Mouse (Mus musculus) neural tube, embryonic 12.5 days (tissue): Measurements from ENCODE around the gene Cenpx. TPM values are rescaled to one million over a fixed set of nuclear protein-coding genes. Genes with fewer than 3 reads are reported as not detected.
"Not testable (repeated sequence)": the region's sequence is repeated elsewhere in the genome, so short reads cannot be mapped to it uniquely, and the experiment has no call there.

Source experiments
- ATAC-seq: fragments of 200-750 bp; cut with Nextera tagmentation; 2 replicates; pipeline ENCODE4 v1.8.0; 2017; ENCODE audit warnings: low read depth, mild to moderate bottlenecking, moderate TSS enrichment, moderate library complexity; ENCODE audit not compliant: low FRiP score
- H3K27ac ChIP-seq: fragments of 300-500 bp; sonication (generic); 2 replicates; pipeline ENCODE4 v1.5.1; 2016
- H3K27me3 ChIP-seq: fragments of 300-500 bp; sonication (generic); replicated peaks from 2 replicates; pipeline ENCODE4 v1.6.1; 2016; ENCODE audit warnings: mild to moderate bottlenecking
- H3K36me3 ChIP-seq: fragments of 300-500 bp; sonication (generic); 2 replicates; pipeline ENCODE4 v1.6.1; 2016; ENCODE audit warnings: mild to moderate bottlenecking
- H3K4me1 ChIP-seq: fragments of 300-500 bp; sonication (generic); 2 replicates; pipeline ENCODE4 v1.6.1; 2016
- H3K4me2 ChIP-seq: fragments of 300-500 bp; sonication (generic); replicated peaks from 2 replicates; pipeline ENCODE4 v1.6.1; 2016; ENCODE audit warnings: mild to moderate bottlenecking
- H3K4me3 ChIP-seq: fragments of 300-500 bp; sonication (generic); 2 replicates; pipeline ENCODE4 v1.5.1; 2016
- H3K9ac ChIP-seq: fragments of 300-500 bp; sonication (generic); 2 replicates; pipeline ENCODE4 v1.6.1; 2016; ENCODE audit warnings: mild to moderate bottlenecking
- H3K9me3 ChIP-seq: fragments of 300-500 bp; sonication (generic); 2 replicates; pipeline ENCODE4 v1.6.1; 2016; ENCODE audit warnings: mild to moderate bottlenecking
- WGBS: fragments of 180-500 bp; shearing (Covaris S2); methylation state at CpG from one replicate; pipeline ENCODE4 v1.1.7; 2016; 5-methylcytosine and 5-hydroxymethylcytosine counted together
- polyA plus RNA-seq: library from polyadenylated mRNA; unstranded; fragments of >200 nt; fragmentation: Nextera tagmentation; extraction: Ambion mirVana; gene quantifications from 2 replicates; pipeline ENCODE4 v1.2.1, GENCODE M21; 2016

Cenpx gene
- 108 and 114 TPM in 2 replicates for polyA plus RNA-seq

DNA sequence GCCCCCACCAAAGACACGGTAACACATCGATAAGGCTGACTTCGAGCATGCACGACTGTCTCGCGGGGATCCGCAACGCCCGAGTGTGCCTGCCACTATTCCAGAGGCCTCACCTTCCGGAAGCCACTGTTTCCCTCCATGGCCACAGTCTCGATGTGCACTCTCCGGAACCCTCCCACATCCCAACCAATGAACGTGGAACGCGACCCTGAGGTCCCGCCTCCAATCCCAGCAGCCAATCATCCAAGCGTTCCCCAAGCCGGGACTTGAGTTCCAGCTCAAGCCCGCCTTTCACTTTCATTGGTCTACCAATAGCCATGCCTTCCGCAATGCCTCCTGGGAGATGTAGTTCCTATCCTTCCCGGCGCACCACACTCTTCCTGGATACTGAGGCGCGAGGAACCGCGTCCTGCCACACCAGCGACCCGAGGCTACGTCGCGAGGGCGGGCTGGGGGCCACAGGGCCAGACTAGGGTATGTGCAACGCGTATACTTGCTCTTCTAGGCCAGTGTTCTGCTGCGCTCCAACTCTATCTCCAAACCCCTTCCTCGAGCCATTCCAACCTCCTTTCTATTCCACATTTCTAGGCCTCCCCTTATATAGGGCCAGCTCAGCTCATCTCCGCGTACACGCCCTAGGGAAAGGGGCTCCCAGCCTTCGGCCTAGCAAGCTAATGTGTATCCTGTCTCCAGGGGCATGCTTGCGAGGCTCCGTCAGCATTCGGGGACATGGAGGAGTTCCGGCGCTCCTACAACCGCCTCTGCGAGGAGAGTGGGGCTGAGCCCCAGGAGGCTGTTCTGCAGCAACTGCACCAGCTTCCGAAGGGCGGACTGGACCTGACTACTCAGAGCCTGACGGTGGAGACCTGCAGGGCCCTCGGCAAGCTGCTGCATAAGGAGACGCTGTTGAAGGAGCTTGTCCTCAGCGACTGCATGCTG is at the start of gene Cenpx, which contains the start of gene Lrrc45:
Gene Cenpx, minus strand, starts transcription at position 159 of the 939 bp plus-strand sequence.
Gene Lrrc45, plus strand, starts transcription at position 346 of the 939 bp plus-strand sequence.
- peak; percentile 96 for ATAC-seq
- Histone ChIP-seq H3K27me3 (no peaks in the 10 kb centered on the region), H3K4me1 (peaks cover 38% of the 10 kb centered on the region), H3K4me2 (peak within 1 kb of the TSS; percentile 98), H3K9ac (peak within 1 kb of the TSS; percentile 67), H3K27ac (peak within 1 kb of the TSS; percentile 50), H3K9me3 (no peaks in the 10 kb centered on the region), H3K36me3 (peaks cover 38% of the 10 kb centered on the region), H3K4me3 (peak within 1 kb of the TSS; percentile 60)
- 2% methylated on average over 53 of the region's 53 CpGs for WGBS

DNA sequence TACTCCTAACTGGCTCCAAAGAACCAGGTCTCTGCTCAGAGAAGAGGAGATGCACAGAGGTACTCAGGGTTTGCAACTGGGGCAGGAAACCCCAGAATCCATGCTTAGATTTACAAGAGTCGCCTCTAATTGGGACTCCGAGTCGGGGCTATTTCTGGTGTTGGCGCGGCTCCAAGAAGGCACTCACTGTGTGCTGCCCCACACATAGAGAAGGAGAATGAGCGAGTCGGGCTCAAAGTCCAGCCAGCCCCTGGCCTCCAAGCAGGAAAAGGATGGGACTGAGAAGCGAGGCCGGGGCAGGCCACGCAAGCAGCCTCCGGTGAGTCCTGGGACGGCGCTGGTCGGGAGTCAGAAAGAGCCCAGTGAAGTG is 49.1 kb upstream of the Cenpx start, which contains the start of gene Hmga1b:
Gene Hmga1b, plus strand, starts transcription at position 123 of the 370 bp plus-strand sequence.
- ATAC-seq, H3K4me1 ChIP-seq, H3K9ac ChIP-seq, H3K27me3 ChIP-seq, H3K4me3 ChIP-seq, H3K36me3 ChIP-seq, H3K27ac ChIP-seq: not testable (repeated sequence)
- peak within 1 kb of the TSS; percentile 31 for H3K4me2 ChIP-seq
- peaks cover 13% of the 10 kb centered on the region for H3K9me3 ChIP-seq
- 27% methylated on average over 14 of the region's 14 CpGs for WGBS

DNA sequence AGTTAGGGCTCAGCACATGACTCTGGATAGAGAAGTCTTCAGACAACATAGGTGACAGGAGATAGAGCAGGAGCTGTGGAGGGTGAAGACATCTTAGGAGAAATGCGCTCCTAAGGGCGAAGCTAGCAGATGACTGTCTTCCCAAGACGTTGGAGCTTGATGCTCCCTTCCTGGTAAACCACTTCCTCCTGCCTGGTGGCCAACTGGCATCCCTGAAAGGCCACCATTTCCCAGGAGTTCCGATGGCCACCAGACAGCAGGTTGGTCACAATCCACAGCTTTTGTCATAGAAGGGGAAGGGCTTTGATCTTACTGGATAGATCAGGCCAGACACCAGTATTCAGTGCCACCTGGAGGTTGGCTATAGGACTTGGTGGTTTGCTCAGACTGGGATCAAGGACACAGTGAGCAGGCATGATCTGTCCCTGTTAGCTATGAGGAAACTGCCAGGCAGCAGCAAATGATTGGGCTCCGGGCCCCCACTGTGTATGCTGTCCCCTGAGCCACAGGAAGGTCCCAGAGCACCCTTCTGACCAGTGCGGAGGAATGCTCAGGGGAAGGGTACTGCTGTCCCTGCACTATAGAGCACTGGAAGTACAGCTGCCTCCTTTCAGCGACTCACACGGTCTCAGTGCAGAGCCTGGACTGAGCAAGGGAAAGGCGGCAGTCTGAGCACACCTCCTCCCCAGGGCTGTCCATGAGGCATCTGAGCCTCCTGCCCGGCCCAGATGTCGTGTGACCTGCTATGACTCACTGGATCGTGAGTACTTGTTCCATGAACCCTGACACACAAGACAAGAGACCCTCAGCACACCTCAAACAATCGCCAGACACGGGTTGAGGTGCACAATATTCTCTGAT is 48.5 kb upstream of the Cenpx start:
- WGBS = 73% methylated on average over 14 of the region's 14 CpGs
- peaks cover 9% of the 10 kb centered on the region; the same call in 1 of the 2 replicates for H3K27me3 ChIP-seq
- no peak for ATAC-seq
- no peaks in the 10 kb centered on the region for H3K4me1 ChIP-seq
- no peak overlapping the region for H3K9ac ChIP-seq
- H3K4me2 ChIP-seq = peak overlapping the region; percentile 31; the same call in 1 of the 2 replicates
- H3K36me3 ChIP-seq = no peaks in the 10 kb centered on the region
- H3K27ac ChIP-seq = no peak overlapping the region
- no peak overlapping the region for H3K4me3 ChIP-seq
- H3K9me3 ChIP-seq = peaks cover 15% of the 10 kb centered on the region

GRCm38 (mm10) chr11:120760236-120760635 is 46.7 kb upstream of the Cenpx start:
- no peak for ATAC-seq
- no peaks in the 10 kb centered on the region for H3K36me3 ChIP-seq
- H3K4me2 ChIP-seq = no peak overlapping the region
- H3K4me1 ChIP-seq = no peaks in the 10 kb centered on the region
- 92% methylated on average over 9 of the region's 9 CpGs for WGBS
- H3K27me3 ChIP-seq = peaks cover 9% of the 10 kb centered on the region; the same call in 1 of the 2 replicates
- no peak overlapping the region for H3K4me3 ChIP-seq
- no peak overlapping the region for H3K27ac ChIP-seq
- H3K9me3 ChIP-seq = peaks cover 15% of the 10 kb centered on the region
- H3K9ac ChIP-seq = no peak overlapping the region

DNA sequence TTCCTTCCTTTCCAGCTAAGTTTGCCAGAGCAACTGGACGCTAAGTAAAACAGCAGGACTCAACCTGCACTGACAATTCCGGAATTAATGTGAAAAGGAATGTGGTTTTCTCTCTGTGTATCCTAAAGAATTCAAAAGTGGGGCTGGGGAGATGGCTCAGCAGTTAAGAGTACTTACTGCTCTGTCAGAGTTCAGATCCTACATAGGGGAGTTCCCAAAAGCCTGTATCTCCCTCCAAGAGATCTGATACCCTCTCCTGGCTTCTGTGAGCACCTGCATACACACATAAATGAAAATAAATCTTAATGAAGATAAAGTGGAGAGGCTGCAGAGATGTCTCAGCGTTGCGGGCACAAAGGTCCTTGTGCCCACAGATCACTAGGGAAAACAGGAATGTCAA is 38.1 kb upstream of the Cenpx start:
- no peak overlapping the region for H3K9ac ChIP-seq
- H3K4me1 ChIP-seq = no peaks in the 10 kb centered on the region
- no peaks in the 10 kb centered on the region for H3K36me3 ChIP-seq
- no peak overlapping the region for H3K27ac ChIP-seq
- 76% methylated on average over 4 of the region's 4 CpGs for WGBS
- H3K4me3 ChIP-seq = no peak overlapping the region
- no peak overlapping the region for H3K4me2 ChIP-seq
- H3K9me3 ChIP-seq = no peaks in the 10 kb centered on the region
- ATAC-seq = no peak
- no peaks in the 10 kb centered on the region for H3K27me3 ChIP-seq

DNA sequence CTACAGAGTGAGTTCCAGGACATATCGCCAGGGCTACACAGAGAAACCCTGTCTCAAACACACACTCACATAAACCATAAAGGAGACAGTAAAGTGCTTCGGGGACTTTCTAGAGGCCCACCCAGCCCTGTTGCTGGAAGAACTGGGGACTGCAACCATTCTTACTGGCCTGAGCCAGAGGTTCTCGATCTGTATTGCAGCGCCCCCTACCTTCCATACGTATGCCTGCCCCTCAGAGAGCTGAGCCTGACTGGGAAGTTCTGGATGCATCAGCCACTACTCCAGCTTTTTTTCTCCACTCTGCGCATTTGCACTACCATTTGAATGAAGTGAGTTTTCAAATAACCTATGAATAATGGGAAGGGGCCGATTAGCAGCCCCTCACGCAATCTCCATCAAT is 35.9 kb upstream of the Cenpx start:
- no peak overlapping the region for H3K9ac ChIP-seq
- no peaks in the 10 kb centered on the region for H3K27me3 ChIP-seq
- no peaks in the 10 kb centered on the region for H3K4me1 ChIP-seq
- H3K9me3 ChIP-seq = no peaks in the 10 kb centered on the region
- ATAC-seq = no peak
- H3K4me3 ChIP-seq = no peak overlapping the region
- H3K27ac ChIP-seq = no peak overlapping the region
- no peak overlapping the region for H3K4me2 ChIP-seq
- WGBS = 64% methylated on average over 8 of the region's 8 CpGs
- no peaks in the 10 kb centered on the region for H3K36me3 ChIP-seq

DNA sequence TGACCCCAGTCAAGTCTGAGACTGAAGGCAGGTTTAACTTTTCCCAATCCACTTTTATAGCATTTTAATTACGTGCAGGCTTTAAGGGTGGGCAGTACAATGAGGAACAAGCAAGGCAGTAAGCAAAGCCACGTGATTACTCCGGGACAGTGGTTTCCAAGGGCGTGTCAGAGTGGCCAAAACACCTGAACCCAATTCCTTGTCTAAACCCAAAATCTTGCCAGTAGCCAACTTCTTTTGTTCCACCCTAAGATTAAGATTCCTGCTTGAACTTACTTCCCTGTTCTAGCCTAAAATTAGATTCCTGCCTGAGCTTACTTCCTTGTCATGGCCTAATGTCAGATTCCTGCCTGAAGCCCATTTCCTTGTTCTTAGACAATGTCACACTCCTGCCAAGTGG is 34.4 kb upstream of the Cenpx start:
- Histone ChIP-seq H3K4me1 (no peaks in the 10 kb centered on the region), H3K4me3 (no peak overlapping the region), H3K9me3 (no peaks in the 10 kb centered on the region), H3K27ac (no peak overlapping the region), H3K36me3 (no peaks in the 10 kb centered on the region), H3K9ac (no peak overlapping the region), H3K27me3 (no peaks in the 10 kb centered on the region), H3K4me2 (no peak overlapping the region)
- 70% methylated on average over 4 of the region's 4 CpGs for WGBS
- ATAC-seq = no peak

GRCm38 (mm10) chr11:120744121-120744701 is 30.7 kb upstream of the Cenpx start:
- no peaks in the 10 kb centered on the region for H3K4me1 ChIP-seq
- no peaks in the 10 kb centered on the region for H3K9me3 ChIP-seq
- no peak for ATAC-seq
- H3K27me3 ChIP-seq = no peaks in the 10 kb centered on the region
- H3K9ac ChIP-seq = no peak overlapping the region
- no peaks in the 10 kb centered on the region for H3K36me3 ChIP-seq
- 74% methylated on average over 7 of the region's 7 CpGs for WGBS
- H3K4me3 ChIP-seq = no peak overlapping the region
- no peak overlapping the region for H3K4me2 ChIP-seq
- H3K27ac ChIP-seq = no peak overlapping the region

DNA sequence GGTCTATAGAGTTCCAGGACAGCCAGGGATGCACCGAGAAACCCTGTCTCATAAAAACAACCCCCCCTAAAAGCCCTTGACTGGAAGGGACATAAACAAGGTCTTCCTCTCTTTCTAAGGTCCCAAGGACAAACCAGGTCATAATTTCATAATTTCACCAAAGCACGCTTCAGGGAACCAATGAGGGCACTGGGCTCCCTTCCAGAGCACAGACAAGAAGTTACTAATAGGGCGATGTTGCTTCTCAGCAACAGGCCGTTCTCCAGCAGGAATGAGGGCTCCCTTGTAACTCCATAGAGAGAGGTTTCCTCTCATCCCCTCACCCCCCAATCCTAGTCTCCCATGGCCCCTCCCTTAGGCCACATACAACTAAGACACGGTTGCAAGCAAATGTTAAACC is 27.4 kb upstream of the Cenpx start:
- Histone ChIP-seq H3K27me3 (no peaks in the 10 kb centered on the region), H3K27ac (no peak overlapping the region), H3K9me3 (no peaks in the 10 kb centered on the region), H3K4me3 (no peak overlapping the region), H3K4me2 (no peak overlapping the region), H3K4me1 (no peaks in the 10 kb centered on the region), H3K36me3 (no peaks in the 10 kb centered on the region), H3K9ac (no peak overlapping the region)
- 92% methylated on average over 5 of the region's 5 CpGs for WGBS
- no peak for ATAC-seq

DNA sequence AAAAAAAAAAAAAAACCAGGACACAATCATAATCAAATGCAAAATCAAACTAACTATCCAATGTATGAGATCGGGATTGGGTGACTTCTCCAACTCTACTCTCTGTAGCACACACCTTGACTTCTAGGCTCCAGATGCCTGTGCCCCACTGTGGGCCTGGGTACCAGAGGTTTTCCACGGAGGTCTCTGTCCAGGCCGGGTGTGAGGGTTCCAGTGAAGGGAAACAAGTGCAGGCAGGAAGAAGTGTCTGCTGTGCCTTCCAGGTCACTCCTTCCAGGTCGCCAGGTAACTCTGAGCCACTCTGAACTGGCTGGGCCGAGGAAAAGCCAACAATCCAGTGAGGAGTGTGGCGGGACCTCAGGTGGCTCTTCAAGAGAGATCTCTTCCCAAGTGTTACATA is 22.9 kb upstream of the Cenpx start:
- Histone ChIP-seq H3K36me3 (no peaks in the 10 kb centered on the region), H3K4me1 (no peaks in the 10 kb centered on the region), H3K9ac (no peak overlapping the region), H3K4me2 (no peak overlapping the region), H3K9me3 (no peaks in the 10 kb centered on the region), H3K27ac (no peak overlapping the region), H3K4me3 (no peak overlapping the region), H3K27me3 (no peaks in the 10 kb centered on the region)
- no peak for ATAC-seq
- WGBS = 80% methylated on average over 6 of the region's 6 CpGs

DNA sequence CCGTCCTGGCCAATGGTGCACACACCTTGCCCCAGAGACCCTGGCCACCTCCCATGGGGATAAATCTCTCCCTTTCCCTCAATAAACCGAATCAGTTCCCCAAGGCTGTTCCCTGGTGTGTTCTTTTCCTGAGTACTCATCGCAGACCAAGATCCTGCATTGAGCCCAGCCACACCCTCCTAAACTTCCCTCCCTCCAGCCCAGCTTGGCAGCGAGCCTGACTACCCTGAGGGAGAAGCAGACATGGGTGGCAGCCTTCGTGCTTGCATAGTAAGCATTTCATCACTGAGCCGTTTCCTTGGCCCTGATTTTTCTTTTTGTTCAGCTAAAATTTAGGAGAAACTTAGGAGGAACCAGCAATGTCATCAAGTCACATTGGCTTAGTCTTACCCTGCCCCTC is 20.0 kb upstream of the Cenpx start:
- H3K36me3 ChIP-seq = no peaks in the 10 kb centered on the region
- ATAC-seq = no peak
- no peaks in the 10 kb centered on the region for H3K9me3 ChIP-seq
- WGBS = 68% methylated on average over 6 of the region's 6 CpGs
- H3K4me2 ChIP-seq = no peak overlapping the region
- H3K4me3 ChIP-seq = no peak overlapping the region
- peaks cover 6% of the 10 kb centered on the region; the same call in 1 of the 2 replicates for H3K4me1 ChIP-seq
- H3K27ac ChIP-seq = no peak overlapping the region
- H3K27me3 ChIP-seq = 0 out of 2 replicates have a peak, but pooled peaks cover 4% of the 10 kb centered on the region
- no peak overlapping the region for H3K9ac ChIP-seq
